Mouse (Mus musculus) small intestine, adult 2 months (tissue): ENCODE data around the gene Eef2.

Source experiments
- CTCF ChIP-seq: fragments of 200-500 bp; IDR thresholded peaks from 2 replicates; pipeline ENCODE4 v1.5.1; 2012; ENCODE audit warnings: low read depth, mild to moderate bottlenecking, control low read depth, inconsistent platforms, low read length, moderate library complexity, mixed read lengths; ENCODE audit not compliant: insufficient replicate concordance, insufficient read length; ENCODE audit errors: extremely low read depth
- POLR2A ChIP-seq: fragments of 200-500 bp; IDR thresholded peaks from 2 replicates; pipeline ENCODE4 v1.6.1; 2012; ENCODE audit warnings: low read depth, mild to moderate bottlenecking, control low read depth, inconsistent platforms, low read length, moderate library complexity

DNA sequence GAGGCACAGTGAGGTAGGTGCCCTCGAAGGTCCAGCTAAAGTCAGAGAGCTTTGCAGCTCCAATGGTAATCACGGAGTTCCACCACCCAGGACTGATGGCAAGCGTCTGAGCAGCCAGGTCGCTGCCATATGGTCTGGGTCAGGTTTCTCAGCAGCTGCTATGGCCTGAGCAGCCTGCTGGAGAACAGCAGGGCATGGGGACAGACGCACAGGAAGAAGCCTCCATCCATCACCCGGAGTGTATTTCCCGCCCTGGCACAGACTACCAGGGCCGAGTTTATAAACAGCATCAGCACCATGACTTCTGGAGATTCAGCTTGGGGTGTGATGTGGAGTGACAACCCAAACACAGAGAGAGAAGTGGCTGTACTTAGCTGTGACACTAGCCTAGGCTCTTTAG lies 11.3 kb upstream of the Eef2 start:
- TF ChIP-seq CTCF (no peak), POLR2A (no peak)
